Mouse (Mus musculus) hindlimb bud, embryonic 11.5 days (tissue): ENCODE results near the gene Kif20b.
A peak's percentile ranks its signal among the peaks of the same experiment; 100 is the strongest.

Source experiments
- DNase-seq: peaks from one replicate; pipeline ENCODE4 v3.0.0-alpha.2; 2012; ENCODE audit warnings: low read depth, low spot score; ENCODE audit errors: extremely low spot score

Gene Kif20b

DNA sequence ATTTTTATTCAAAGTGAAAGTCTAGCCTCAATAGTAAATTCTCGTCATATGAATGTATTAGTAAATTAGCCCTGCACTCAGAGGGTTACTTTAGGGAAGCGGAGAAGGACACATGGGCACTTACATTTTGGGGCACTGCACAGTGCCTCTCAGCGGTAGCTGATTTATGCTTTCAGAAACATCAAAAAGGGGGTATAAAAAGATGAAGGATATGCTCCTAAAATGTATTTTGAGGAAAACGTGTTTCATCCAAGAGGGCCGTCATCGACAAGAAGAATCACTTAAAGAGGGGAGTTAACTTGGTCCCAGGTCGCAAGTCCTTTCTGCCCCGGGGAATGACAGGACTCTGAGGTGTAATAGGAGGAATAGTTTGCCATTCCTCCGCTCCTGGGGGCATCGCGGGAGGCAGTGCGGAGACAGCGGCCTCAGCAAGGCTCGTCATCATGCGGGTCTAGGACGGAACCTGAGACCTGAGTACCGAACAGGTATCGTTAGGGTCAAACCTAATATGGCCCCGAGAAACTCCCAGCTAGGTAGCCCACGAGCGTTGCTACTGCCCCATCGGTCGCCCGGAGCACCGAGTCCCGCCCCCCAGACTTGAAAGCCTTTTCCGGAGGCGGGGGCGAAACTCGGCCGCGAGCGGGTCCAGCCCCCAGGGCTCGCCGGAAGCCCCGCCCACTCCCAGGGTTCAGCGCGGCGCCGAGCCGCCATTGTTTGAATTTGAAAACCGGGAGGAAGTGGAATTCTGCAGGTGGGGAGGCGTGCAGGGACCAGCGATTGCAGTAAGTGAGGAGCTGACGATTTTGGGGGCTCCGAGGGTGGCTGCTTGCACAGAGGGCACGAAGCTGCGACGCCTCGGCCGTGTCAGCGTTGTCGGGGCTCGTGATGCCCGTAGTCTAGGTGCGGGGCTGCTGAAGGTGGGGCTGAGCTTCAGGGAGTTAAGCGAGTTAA is at the start of gene Kif20b:
Gene Kif20b, plus strand, starts transcription at position 710 of the 951 bp plus-strand sequence.
- DNase-seq, result peak; percentile 50

DNA sequence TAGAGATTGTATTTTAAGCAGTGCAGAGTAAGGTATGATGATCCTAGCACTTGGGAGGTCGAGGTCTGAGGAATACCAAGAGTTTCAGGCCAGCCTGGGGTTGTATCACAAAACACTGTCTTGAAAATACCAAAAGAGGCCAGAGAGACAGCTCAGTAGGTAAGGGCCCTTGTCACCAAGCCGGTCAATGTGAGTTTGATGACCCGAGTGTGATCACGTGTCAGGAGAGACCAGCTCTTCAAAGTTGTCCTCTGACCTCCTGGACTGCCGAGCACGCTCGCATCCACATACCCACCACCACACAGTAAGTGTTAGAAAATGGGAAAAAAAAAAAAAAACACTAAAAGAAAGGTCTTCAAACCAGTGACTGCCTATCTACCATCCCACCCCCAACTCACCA is 45.5 kb upstream of the Kif20b start:
- DNase-seq, result no peak

DNA sequence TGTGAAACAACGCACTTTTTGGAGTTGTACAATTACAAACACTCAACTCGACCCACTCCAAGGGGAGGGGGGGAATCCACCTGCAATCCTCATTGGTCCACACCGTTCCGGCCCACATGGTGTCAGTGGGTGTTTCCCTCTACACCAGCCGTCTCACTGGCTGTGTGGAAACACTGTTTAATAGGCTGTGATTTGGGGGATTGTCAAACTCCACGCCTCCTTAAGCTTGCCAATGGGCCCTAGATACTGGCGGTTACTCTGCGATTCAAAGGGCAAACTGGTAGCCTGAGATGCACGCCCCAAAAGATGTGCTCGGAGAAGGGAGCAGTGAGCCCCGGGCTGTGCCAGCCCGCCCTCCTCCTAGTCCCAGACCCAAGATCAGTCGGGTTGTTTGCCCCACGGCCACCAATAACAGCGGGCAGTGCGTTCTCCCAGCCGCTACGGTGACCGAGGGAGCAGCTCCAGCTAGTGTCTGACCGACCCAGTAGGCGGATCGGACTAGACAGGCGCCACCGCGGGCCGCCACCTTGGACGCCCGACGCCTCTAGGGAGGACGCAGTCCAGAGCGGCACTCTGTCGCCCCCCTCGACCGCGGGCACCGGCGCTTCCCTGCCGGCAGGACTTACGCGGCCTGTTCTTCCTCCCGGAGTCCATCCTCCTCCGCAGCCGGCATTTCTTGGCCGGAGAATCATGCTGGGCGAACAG is 44.1 kb upstream of the Kif20b start:
- DNase-seq, result peak; percentile 88

DNA sequence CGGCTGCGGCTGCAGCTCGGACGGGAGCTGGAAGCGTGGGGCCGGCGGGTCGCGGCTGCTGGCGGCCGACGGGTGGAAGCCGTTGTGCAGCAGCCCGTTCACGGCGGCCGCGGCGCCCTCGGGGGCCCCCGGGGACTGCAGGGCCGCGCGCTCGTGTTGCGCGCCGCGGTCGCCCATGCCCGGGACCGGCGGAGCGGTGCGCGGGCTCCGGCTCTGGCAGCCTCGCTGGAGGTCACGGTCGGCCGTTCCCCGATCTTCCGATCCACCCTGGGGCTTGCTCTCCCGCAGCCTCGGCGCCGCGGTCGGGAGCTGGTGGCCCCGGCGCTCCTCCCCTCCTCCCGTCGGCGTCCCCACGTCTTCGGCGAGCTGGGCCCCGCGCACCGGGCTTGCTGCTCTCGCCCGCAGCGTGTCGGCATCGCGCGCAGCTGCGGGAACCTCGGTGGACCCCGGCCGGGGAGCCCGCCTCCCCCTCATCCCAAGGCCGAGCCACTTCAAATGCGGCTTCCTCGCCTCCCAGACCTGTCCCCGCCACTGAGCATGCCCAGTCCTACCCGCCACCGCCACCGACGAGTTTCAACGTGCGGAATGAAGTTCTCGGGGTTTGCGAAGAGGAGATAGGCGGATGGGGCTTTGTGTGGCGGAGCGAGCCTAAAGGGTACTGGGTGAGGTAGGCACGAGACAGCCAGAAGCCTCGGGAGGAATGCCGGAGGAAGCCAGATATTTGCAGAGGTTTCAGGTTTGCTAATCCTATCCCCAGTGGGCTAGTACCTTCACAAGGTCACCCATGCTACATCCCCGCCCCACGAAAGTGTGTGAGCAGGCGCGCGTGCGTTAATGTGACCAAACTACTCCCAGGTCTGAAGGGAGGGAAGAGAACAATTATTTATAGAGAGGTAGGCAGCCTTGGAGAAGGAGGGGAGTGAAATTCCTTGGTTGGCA is 43.3 kb upstream of the Kif20b start, which contains the start of gene Pank1:
Gene Pank1, minus strand, starts transcription at position 853 of the 939 bp plus-strand sequence.
- no peak for DNase-seq

DNA sequence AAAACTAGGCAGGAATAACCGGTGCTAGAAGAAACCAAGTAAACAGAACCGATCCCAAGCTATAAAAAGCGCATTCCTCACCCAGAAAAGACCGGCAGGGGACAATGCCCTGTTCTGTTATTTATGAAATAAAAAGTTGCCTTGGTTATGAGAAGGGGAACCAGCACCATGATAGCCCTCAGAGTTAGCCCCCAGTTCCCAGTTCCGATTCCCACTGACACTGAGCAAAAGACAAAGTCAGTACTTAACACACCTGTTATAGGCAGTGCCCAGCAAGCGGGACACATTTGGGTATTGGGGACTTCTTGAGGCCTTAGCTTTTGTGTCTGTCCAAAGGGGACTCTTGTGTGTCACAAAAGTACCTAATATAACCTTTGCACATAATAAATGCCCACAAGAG is 42.5 kb upstream of the Kif20b start:
- no peak for DNase-seq

DNA sequence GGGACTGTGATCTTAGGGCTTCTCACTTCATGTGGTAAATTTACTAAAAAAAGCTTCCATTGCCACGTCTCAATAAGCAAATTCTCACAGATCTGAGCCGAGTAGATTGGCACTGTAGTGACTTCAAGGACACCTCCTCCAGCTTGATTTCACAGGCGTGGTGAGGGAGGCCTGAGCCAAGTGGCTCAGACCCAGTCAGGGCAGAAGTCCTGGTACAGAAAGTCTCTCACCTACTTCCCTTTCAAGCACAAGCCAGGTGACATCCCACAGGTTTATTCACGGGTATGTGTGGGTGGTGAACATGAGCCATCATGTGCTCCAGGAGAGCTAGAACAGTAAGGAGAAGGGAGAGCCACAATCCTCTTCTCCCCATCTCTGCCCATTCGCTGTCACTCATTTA is 41.0 kb upstream of the Kif20b start:
- DNase-seq, result no peak

DNA sequence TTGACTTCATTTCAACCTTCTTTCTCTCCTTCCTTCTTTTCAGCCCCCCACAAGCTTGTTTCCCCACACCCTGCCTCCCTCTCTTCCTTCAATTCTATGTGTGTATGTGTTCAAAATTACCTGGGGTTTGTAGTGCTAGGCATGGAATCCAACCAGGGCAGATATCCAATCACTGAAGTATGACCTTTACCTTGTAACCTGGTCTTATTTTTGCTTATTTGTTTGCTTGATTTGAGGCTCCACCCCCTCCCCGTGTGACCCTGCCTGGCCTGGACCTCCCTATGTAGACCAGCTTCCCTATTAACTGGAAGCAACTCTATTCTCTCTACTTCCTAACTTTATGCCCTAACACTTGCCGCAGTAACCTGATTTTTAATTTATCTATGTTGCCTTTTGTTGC is 39.7 kb upstream of the Kif20b start:
- no peak for DNase-seq

DNA sequence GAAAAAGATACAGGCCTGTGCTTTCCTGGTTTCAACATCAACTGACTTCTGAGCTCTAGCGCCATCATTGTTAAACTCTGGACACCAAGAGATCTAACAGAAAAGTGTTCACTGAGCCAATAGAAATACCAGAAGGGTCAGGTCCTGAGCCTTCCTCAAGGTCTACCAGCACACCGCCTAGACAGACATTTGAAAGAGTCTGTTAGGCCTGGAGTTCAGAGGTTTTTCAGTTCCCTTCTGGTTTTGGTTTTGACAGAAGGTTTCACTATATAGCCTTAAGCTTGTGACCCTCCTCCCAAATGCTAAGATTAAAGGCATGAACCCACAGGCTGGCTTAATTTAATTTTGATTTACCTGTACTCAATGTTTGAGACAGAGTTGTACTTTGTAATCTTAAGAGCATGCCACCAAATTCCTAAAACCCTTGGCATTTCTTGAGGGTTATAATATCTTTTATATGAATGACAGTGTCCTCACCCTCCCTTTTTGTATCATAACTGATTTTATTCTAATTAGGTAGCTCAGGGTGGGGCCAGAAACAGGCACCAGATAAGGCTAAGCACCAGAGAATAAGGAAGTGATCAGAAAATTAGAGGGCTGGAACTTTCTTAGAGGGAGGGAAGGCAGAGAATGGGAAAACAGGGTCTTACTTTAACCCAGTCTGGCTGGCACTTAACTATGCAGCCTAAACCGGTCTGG is 38.5 kb upstream of the Kif20b start:
- DNase-seq, result no peak

DNA sequence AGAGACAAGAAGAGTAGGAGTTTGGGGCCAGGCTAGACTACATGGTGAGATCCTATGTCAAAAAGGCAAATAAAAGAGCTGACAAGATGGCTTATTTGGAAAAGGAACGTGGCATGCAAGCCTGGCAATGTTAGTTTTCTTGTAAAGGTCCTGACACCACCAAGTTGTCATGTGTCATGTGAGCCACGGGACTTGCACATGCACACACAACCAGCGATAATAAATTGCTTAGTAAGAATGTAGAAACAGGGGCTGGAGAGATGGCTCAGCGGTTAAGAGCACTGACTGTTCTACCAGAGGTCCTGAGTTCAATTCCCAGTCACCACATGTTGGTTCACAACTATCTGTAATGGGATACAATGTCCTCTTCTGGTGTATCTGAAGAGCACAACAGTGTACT is 35.8 kb upstream of the Kif20b start:
- no peak for DNase-seq

DNA sequence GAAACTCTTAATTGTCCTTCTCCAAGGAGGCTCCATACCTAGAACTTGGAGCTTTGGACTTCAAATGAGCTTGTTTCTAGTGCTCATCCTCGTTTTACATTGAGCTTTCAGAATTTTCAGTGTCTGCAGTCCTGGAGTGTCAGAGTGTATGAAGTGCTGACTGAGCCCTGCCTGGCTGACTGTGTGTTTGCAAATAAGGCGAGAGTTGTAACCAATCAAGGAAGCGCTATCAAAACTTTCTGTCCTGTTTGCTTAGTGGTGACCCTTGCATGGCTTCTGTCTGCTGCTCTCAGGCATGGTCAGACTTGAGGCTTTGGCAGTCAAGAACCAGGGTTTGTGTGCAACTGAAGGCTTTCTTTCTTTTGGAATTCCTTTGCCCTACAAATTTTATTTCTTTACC is 31.2 kb upstream of the Kif20b start:
- DNase-seq, result no peak

DNA sequence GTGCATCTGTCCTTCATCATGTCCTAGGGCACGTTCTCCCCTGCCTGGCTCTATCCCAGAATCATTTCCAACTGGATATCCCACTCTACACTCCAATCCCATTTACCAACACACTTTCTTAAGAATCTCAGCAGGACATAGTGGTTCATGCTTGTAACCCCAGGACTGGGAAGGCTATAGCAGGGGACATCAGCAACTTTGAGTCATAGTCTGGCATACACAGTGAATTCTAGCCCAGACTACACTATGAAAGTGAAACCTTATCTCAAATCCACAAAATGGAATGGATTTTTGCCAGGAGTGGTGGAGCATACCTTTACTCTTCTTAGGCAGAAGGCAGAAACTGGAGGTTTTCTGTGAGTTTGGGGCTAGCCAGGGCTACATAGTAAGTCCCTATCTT is 30.6 kb upstream of the Kif20b start:
- no peak for DNase-seq

DNA sequence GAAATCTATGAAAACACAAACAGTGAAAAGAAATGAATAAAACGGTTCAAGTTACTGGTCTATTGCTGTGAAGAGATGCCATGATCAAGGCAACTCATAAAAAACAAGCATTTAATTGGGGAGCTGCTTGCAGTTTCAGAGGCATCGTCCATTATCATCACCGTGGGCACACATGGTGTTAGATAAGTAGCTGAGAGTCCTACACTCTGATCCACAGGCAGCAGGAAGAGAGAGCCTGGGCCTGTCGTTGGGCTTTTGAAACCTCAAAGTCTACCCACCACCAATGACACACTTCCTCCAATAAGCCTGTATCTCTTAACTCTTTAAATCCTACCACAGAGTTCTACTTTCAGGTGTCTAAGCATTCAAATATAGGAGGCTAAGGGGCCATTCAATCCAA is 27.1 kb upstream of the Kif20b start:
- no peak for DNase-seq

DNA sequence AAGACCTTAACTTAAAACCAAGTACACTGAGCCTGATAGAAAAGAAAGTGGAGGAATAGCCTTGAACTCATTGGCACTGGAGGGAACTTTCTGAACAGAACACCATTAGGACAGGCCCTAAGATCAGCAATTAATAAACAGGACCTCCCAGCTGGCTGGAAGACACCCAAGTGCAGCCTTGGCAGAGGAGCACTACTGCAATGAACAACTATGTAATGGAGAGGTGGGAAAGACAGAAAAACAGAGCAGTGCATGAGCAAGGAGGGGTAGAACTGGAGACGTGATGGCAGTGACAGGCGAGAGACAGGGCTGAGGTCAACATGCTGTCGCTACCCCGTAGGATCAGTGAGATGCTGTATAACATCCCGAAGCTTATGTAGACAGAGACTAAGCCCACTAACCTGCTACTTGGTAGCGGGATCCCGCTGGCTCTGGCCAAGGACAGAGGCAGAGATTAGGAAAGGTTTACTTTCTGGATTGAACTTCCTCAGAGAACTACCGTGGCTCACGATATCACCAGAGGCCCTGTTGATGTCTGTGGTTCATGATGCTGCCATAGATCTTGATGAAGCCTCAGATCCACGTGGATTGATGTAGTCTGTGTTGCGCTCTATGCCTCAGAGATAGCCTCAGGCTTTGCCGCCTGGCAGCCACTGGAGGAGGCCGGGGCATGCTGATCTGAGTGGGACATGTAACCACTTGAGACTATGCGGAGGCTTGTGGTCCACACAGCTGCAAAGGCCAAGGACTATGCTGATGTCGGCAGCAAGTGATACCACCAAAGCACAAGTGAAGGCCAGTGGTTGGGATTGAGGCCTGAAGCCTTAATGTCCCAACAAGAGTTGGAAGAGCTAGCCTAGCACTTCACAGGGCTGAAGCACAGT is 24.8 kb upstream of the Kif20b start:
- no peak for DNase-seq

DNA sequence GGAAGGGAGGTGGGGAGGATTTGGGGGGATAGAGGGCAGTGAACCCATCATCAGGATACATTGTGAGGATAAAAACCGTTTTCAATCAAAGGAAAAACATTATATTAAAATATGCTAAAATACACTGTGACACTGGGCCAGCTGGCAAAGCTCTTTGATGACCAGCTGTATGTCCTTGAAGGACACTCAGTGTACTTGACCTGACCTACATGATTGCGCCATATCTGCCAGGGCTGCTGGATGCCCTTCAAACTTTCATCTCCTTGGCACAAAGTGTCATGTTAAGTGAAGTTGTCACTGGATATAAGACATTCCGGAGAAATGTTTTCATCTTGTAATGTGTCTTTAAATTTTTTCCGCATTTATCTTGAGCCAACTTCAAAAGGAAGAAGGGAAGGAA is 23.2 kb upstream of the Kif20b start:
- no peak for DNase-seq

DNA sequence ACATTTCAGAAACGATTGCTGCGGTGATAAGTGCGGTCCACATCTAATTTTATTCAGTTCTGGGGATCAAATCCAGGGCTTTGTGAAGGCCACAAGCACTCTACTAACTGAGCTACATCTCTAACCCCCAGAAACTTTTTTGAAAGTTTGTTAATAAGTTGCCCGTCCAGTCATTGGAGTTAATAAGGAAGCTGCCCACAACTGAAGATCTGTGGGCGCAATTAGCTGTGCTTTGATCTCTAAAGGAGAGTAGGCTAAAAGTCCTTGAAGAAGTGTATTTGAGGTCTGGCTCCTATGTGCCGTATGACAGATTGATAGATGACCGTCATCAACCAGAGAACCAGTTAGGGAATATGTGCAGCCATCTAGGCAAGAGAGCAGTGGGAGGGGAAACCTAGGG is 20.9 kb upstream of the Kif20b start:
- no peak for DNase-seq

DNA sequence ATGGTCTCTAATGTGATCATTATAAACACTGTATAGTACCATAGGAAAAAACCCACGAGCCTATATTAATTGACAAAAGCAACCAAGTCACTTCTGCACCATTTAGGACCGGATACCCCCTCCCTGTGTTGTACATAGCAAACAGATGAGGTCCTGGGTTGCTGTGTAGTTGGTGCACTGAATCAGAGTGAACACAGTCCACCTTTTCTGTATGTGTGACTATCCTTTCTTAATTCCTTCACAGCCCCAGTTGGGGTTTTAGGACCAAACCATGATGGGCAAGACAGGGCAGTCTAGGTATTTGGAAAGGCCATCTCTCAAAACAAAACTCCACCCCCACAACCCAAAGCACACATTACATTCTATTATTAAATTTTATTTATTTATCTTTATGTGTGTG is 20.4 kb upstream of the Kif20b start:
- no peak for DNase-seq

DNA sequence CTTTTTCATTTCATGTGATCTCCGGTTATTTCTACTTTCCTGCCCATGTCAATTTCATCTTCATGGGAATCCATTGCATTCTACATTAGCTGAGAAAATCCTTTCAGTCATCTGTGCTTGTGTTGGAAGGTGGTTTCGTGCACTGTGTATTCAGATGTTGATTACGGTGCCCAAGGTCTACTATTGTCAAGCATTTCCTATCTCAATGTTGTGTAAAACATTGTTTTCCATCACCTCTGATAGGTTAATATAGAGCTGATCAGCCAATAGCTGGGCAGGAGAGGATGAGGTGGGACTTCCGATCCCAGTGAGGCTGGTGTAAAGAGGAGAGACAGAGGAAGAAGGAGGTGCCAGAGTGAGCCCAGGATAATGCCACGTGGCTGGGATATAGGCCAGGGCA is 18.1 kb upstream of the Kif20b start:
- DNase-seq, result no peak

DNA sequence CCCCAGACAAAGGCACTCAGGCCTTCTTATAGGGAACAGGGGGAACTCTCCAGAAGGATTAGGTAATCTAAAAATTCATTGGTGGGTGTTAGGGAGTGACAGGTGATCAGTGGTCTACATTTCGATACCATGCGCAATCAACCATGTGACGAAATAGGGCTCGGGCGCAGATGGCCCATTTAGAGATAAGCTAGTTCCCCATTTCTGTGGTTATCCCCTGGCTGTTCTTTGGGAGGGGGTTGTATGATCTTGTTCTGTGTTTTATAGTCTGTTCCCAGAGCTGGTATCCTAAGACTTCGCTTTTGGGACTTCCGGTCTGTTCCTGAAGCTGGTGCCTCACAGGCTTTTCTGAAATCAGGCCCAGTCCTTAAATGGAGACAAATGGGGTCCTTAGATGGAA is 16.7 kb upstream of the Kif20b start:
- DNase-seq, result no peak

DNA sequence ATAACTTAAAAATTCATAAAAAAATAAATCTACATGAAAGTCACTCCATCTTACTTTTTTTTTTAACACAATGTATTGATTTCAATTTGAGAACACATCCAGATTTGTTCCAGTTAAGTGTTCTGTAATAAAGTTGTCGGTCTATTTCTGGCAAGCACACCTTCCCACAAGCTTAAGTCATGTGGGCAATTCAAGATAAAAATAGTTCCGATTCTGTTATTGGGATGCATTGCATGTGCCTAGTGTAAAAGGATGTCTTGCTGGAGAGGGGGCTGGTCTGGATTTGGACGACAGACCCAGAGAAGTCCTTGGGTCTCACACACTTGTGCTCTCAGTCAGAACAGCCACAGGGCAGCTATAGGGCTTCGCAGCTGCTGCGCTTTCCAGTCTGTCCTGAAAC is 15.4 kb upstream of the Kif20b start:
- no peak for DNase-seq

DNA sequence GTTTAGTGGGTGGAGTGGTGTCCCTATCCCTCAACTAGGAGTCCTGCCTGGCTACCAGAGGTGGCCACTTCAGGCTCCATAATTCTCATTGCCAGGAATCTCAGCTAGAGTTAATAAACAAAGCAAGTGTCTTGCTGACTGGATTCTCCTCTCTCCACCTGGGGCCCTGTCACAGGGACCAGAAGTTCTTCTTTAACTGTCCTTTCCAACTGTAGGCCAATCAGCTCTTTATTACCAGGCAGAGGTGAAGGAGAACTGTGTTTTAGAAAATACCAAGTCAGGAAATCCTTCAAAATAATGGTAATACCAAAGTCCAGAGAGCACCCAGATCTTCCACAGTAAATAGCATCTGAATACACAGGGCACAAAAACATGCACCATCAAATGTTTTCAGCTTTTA is 9.8 kb upstream of the Kif20b start:
- no peak for DNase-seq
